Mouse (Mus musculus) testis, adult 2 months (tissue): ENCODE results near the gene Foxn3. TPM values are rescaled to one million over a fixed set of nuclear protein-coding genes. Genes with fewer than 3 reads are reported as not detected.
A peak's percentile ranks its signal among the peaks of the same experiment; 100 is the strongest.

ENCODE experiments used
- H3K27ac ChIP-seq: fragments of 200-500 bp; 2 replicates; pipeline ENCODE4 v1.5.1; 2012; ENCODE audit warnings: low read depth, low read length; ENCODE audit not compliant: control insufficient read depth, insufficient read depth
- H3K27me3 ChIP-seq: fragments of 200-500 bp; 2 replicates; pipeline ENCODE4 v1.6.1; 2012; ENCODE audit warnings: mild to moderate bottlenecking, low read length, moderate library complexity; ENCODE audit not compliant: control insufficient read depth, insufficient read depth
- H3K36me3 ChIP-seq: fragments of 200-500 bp; 2 replicates; pipeline ENCODE4 v1.6.1; 2012; ENCODE audit warnings: mild to moderate bottlenecking, low read length; ENCODE audit not compliant: control insufficient read depth, insufficient read depth
- H3K4me1 ChIP-seq: fragments of 200-500 bp; 2 replicates; pipeline ENCODE4 v1.6.1; 2012; ENCODE audit warnings: low read length; ENCODE audit not compliant: control insufficient read depth, insufficient read depth
- H3K4me3 ChIP-seq: fragments of 200-500 bp; 2 replicates; pipeline ENCODE4 v1.5.1; 2012; ENCODE audit warnings: low read depth, mild to moderate bottlenecking, low read length, moderate library complexity, mixed read lengths; ENCODE audit not compliant: control insufficient read depth
- CTCF ChIP-seq: fragments of 200-500 bp; IDR thresholded peaks from 2 replicates; pipeline ENCODE4 v1.5.1; 2012; ENCODE audit warnings: low read depth, mild to moderate bottlenecking, inconsistent platforms, low read length, moderate library complexity; ENCODE audit not compliant: control insufficient read depth, insufficient read depth, insufficient replicate concordance
- POLR2A ChIP-seq: fragments of 200-500 bp; IDR thresholded peaks from 2 replicates; pipeline ENCODE4 v1.6.1; 2012; ENCODE audit warnings: low read depth, mild to moderate bottlenecking, inconsistent platforms, low read length, moderate library complexity; ENCODE audit not compliant: control insufficient read depth
- polyA plus RNA-seq: library from polyadenylated mRNA; depleted of rRNA; stranded (reverse); fragments of >200 nt; gene quantifications from 2 replicates; pipeline ENCODE4 v1.2.3, GENCODE M21; 2012

Foxn3 gene
- polyA plus RNA-seq, 1 experiment: 7.3 TPM

DNA sequence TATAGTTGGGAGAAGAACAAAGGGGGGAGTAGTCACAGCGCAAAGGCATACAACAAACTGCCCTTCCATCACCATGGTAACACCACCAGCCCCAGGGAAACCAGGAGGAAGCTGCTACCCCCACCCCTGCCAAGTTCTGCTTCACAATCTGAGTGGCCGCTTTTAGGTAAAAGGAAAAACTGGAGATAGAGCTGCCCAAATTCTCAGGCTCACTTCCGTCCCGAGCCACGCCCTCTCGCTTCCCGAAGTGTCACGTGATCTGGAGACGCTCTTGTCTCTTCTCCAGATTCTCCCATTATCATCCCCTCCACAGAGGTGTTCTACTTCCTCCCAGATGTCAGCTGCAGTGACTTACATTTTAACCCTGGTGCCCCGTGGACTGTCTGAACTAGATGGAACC is 401.2 kb downstream of the Foxn3 start:
- no peak overlapping the region for H3K27ac ChIP-seq
- peak overlapping the region; percentile 77 for H3K4me3 ChIP-seq
- H3K4me1 ChIP-seq: peaks cover 3% of the 10 kb centered on the region
- H3K36me3 ChIP-seq: no peaks in the 10 kb centered on the region
- H3K27me3 ChIP-seq: no peaks in the 10 kb centered on the region
- TF ChIP-seq CTCF (no peak), POLR2A (no peak)

DNA sequence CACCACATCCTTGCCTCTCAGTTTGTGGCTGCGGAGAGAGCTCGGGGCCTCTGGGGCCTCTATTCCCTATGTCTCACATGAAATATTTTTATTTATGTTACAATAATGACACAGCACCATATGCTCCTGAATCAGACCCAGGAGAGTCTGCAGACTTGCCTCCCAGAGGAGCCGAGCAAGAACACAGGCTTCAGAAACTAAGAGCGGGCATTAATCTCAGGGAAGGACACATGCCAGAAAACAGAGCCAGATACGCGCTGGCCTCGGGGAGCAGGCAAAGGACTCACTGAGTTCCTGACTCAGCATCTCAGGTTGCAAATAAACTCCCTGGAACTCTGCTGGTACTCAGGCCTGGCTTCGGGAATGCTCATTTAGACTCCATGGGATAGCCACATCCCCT is 403.3 kb downstream of the Foxn3 start:
- Histone ChIP-seq H3K4me3 (peak overlapping the region; percentile 63), H3K27ac (no peak overlapping the region), H3K27me3 (no peaks in the 10 kb centered on the region), H3K4me1 (peaks cover 3% of the 10 kb centered on the region), H3K36me3 (no peaks in the 10 kb centered on the region)
- TF ChIP-seq POLR2A (no peak), CTCF (no peak)

DNA sequence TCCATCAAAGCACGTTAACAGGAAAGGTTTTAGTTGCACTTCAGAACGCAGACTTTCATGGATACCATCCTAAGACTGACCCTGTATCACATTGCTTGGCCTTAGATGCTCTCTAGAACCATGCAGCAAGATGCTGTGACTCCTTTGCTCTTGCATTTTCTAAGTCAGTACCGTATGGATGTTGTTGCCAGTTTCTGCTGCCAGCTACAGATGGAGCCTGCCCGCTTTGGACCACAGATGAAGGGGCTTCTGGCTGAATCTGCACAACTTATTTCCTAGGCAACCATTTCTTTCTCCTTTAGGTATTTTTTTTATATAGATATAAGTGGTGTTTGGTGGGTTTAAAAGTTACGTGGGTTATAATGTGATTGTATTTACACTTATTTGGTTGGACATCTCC is 407.5 kb downstream of the Foxn3 start:
- H3K36me3 ChIP-seq: no peaks in the 10 kb centered on the region
- no peak overlapping the region for H3K27ac ChIP-seq
- TF ChIP-seq CTCF: no peak
- H3K4me1 ChIP-seq: no peaks in the 10 kb centered on the region; the same call in 1 of the 2 replicates
- no peaks in the 10 kb centered on the region for H3K27me3 ChIP-seq
- H3K4me3 ChIP-seq: no peak overlapping the region

DNA sequence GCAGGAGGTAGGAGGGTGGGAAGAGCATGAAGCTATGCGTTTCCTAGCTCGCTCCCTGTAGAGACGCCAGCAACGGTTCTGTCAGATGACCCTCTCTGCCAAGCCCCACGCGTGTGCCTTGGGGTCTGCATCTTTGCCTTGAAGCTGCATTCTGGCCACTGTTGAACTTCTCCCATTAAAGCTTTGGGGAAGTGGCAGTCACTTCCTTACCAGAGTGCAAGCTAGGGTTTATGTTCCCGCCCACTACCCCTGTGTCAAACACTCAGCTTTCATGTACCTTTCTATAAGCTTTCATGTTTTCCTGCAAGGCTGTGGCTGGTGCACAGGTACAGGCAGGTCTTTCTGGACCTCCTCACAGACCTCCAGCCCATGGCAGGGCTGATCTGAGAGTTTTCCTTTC is 409.2 kb downstream of the Foxn3 start:
- no peak for TF ChIP-seq POLR2A
- no peak for TF ChIP-seq CTCF
- no peaks in the 10 kb centered on the region for H3K27me3 ChIP-seq
- no peaks in the 10 kb centered on the region; the same call in 1 of the 2 replicates for H3K4me1 ChIP-seq
- no peaks in the 10 kb centered on the region for H3K36me3 ChIP-seq
- H3K27ac ChIP-seq: no peak overlapping the region
- no peak overlapping the region for H3K4me3 ChIP-seq

DNA sequence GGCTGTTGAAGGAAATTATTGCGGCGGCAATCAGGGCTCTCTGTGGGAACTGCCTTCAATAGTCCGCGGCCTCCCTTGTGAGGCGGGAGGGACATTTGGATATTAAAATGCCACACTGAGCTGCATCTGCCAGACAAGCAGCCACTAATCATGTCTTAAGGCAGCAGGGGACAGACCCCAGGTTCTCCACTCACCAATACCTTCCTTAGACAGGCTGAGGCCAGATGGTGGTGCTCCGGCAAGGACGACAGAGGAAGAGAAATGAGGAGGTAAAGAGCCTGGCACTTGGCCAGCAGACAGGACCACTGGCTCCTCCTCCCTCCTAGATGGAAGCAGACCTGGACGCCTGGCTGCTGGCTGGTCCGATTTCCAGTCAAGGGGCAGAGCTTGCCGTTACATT is 409.7 kb downstream of the Foxn3 start:
- Histone ChIP-seq H3K36me3 (no peaks in the 10 kb centered on the region), H3K27me3 (no peaks in the 10 kb centered on the region), H3K27ac (no peak overlapping the region), H3K4me1 (no peaks in the 10 kb centered on the region; the same call in 1 of the 2 replicates), H3K4me3 (no peak overlapping the region)
- TF ChIP-seq POLR2A (no peak), CTCF (no peak)

DNA sequence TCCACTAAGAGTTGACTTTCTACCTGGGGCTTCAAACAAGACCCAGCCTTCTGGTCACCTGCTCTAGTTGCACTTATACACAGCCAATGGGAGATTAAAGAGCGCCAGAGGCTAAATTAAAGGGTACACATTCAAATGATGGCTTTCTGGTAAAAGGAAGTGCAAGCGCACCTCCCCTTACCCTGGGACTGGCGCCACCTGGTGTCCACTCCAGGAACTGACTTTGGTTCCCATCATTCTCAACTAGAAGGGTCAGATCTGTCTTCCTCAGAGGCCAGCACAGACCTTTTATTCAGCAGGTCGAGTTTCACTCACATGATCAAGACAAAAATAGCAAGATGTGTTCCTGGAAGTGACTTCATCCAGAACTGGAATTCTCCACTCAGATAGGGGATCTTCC is 413.3 kb downstream of the Foxn3 start:
- TF ChIP-seq POLR2A (no peak), CTCF (peak; percentile 93; the same call in 1 of the 2 replicates)

DNA sequence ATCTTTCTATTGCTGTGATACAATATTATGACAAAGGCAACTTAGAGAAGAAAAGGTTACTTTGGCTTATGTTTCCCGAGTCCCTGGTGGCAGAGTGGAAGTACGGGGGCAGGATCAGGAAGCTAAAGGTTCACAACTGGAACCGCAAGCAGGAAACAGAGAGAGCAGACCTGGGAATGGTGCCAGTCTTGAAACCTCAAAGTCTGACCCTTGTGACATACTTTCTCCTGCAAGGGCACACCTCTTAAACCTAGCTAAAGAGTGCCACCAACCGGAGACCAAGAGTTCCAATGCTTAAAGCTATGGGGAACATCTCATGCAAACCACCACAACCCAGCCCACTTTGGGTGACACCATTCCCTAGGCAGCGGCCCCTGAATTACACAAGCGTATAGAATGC is 414.2 kb downstream of the Foxn3 start:
- no peaks in the 10 kb centered on the region for H3K27me3 ChIP-seq
- no peak overlapping the region for H3K4me3 ChIP-seq
- TF ChIP-seq CTCF: no peak
- TF ChIP-seq POLR2A: no peak
- no peak overlapping the region for H3K27ac ChIP-seq
- H3K36me3 ChIP-seq: no peaks in the 10 kb centered on the region
- no peaks in the 10 kb centered on the region; the same call in 1 of the 2 replicates for H3K4me1 ChIP-seq

More for the DNA sequence above, 413.3 kb downstream of the Foxn3 start:
- no peak overlapping the region for H3K27ac ChIP-seq
- no peaks in the 10 kb centered on the region for H3K36me3 ChIP-seq
- no peaks in the 10 kb centered on the region for H3K27me3 ChIP-seq
- H3K4me1 ChIP-seq: no peaks in the 10 kb centered on the region; the same call in 1 of the 2 replicates
- no peak overlapping the region for H3K4me3 ChIP-seq
